Mouse (Mus musculus): ENCODE data around the gene Myo15b. TPM values are rescaled to one million over a fixed set of nuclear protein-coding genes. Genes with fewer than 3 reads are reported as not detected.

Myo15b gene
- under 1 TPM in 1 of 2 experiments, not detected in 1; 0.08 TPM for total RNA-seq (2021)

- intact Hi-C loops (cut with DNase I), result loop anchor here (2.0 kb wide), 1 partner anchor 32 kb away; no protein-coding TSS in a partner anchor
Observed at GRCm38 (mm10) chr11:115858354-115858753, at the start of gene Myo15b. Gene Myo15b (plus strand): TSS chr11:115858406.

GRCm38 (mm10) chr11:115808696-115809310 is 49.4 kb upstream of the Myo15b start:
- DNase-seq (ENCODE audit: low spot score), result no peak
- intact Hi-C loops (cut with DNase I), result loop anchor here (1.0 kb wide), 1 partner anchor 30 kb away; no protein-coding TSS in a partner anchor

More at GRCm38 (mm10) chr11:115858354-115858753, at the start of gene Myo15b:
- no peak for DNase-seq (ENCODE audit: low spot score)

- DNase-seq (ENCODE audit: low spot score), result peak; percentile 67
- intact Hi-C loops (cut with DNase I), result loop anchor here (1.0 kb wide), 1 partner anchor 30 kb away; no protein-coding TSS in a partner anchor
Observed at GRCm38 (mm10) chr11:115809311-115809781, 48.9 kb upstream of the Myo15b start.

- intact Hi-C loops (cut with DNase I), result loop anchor here (5.0 kb wide), 1 partner anchor 43 kb away; the partner anchor contains the start of gene Tmem94
Observed at GRCm38 (mm10) chr11:115810377-115810776, 47.8 kb upstream of the Myo15b start.

GRCm38 (mm10) chr11:115811381-115812093 is 46.7 kb upstream of the Myo15b start:
- no peak for DNase-seq (ENCODE audit: low spot score)
- intact Hi-C loops (cut with DNase I), result loop anchor here (5.0 kb wide), 1 partner anchor 44 kb away; the partner anchor contains the start of gene Tmem94

More at GRCm38 (mm10) chr11:115810377-115810776, 47.8 kb upstream of the Myo15b start:
- peak; percentile 58 for DNase-seq (ENCODE audit: low spot score)

GRCm38 (mm10) chr11:115812095-115812494 is 46.1 kb upstream of the Myo15b start:
- DNase-seq (ENCODE audit: low spot score), result peak; percentile 59
- intact Hi-C loops (cut with DNase I), result loop anchor here (5.0 kb wide), 1 partner anchor 45 kb away; the partner anchor contains the start of gene Tmem94

- DNase-seq (ENCODE audit: low spot score), result no peak
- intact Hi-C loops (cut with DNase I), result loop anchor here (5.0 kb wide), 1 partner anchor 45 kb away; the partner anchor contains the start of gene Tmem94
Observed at GRCm38 (mm10) chr11:115812533-115813420, 45.4 kb upstream of the Myo15b start.

GRCm38 (mm10) chr11:115813507-115814296 is 44.5 kb upstream of the Myo15b start, which contains the start of gene Caskin2:
Gene Caskin2 (minus strand): TSS chr11:115813639.
- intact Hi-C loops (cut with DNase I), result loop anchor here (1.0 to 5.0 kb wide), 3 partner anchors 46 to 167 kb away; partner anchors contain the start of gene Tmem94
- peak; percentile 90 for DNase-seq (ENCODE audit: low spot score)

GRCm38 (mm10) chr11:115814605-115815450 is 43.4 kb upstream of the Myo15b start, which contains the start of gene Tsen54:
Gene Tsen54 (plus strand): TSS chr11:115814724.
- peak; percentile 68 for DNase-seq (ENCODE audit: low spot score)
- intact Hi-C loops (cut with DNase I), result loop anchor here (1.0 to 5.0 kb wide), 3 partner anchors 48 to 168 kb away; partner anchors contain the start of gene Tmem94

GRCm38 (mm10) chr11:115817331-115817730 is 40.9 kb upstream of the Myo15b start:
- no peak for DNase-seq (ENCODE audit: low spot score)
- intact Hi-C loops (cut with DNase I), result no loop called here

GRCm38 (mm10) chr11:115819915-115820623 is 38.1 kb upstream of the Myo15b start:
- intact Hi-C loops (cut with DNase I), result no loop called here
- DNase-seq (ENCODE audit: low spot score), result no peak

- DNase-seq (ENCODE audit: low spot score), result no peak
- intact Hi-C loops (cut with DNase I), result no loop called here
Observed at GRCm38 (mm10) chr11:115821001-115821400, 37.2 kb upstream of the Myo15b start.

GRCm38 (mm10) chr11:115823774-115824740 is 34.1 kb upstream of the Myo15b start, which contains the start of gene Llgl2:
Gene Llgl2 (plus strand): TSS chr11:115824049.
- DNase-seq (ENCODE audit: low spot score), result peak; percentile 72
- intact Hi-C loops (cut with DNase I), result no loop called here

- DNase-seq (ENCODE audit: low spot score), result no peak
- intact Hi-C loops (cut with DNase I), result no loop called here
Observed at GRCm38 (mm10) chr11:115824813-115825212, 33.4 kb upstream of the Myo15b start.

- intact Hi-C loops (cut with DNase I), result loop anchor here (2.0 kb wide), 1 partner anchor 32 kb away; the partner anchor contains the start of gene Myo15b
- no peak for DNase-seq (ENCODE audit: low spot score)
Observed at GRCm38 (mm10) chr11:115826487-115826886, 31.7 kb upstream of the Myo15b start.

- intact Hi-C loops (cut with DNase I), result loop anchor here (2.0 kb wide), 1 partner anchor 31 kb away; the partner anchor contains the start of gene Myo15b
- no peak for DNase-seq (ENCODE audit: low spot score)
Observed at GRCm38 (mm10) chr11:115827624-115828023, 30.6 kb upstream of the Myo15b start.

Measured in heart, postnatal 25 days (tissue).